Mouse (Mus musculus) ovary, postnatal 36 days (tissue): Measurements from ENCODE around the gene Mrpl54.
"Not testable (repeated sequence)": the region's sequence is repeated elsewhere in the genome, so short reads cannot be mapped to it uniquely, and the experiment has no call there.

Experiments
- DNase-seq: peaks from one replicate; pipeline ENCODE4 v3.0.0; 2022; ENCODE audit warnings: low spot score, mixed read lengths

The Mrpl54 gene

GRCm38 (mm10) chr10:81229735-81230437, 36.8 kb downstream of the Mrpl54 start:
- DNase-seq: no peak

- DNase-seq: not testable (repeated sequence)
Measured at GRCm38 (mm10) chr10:81223731-81224130, 43.0 kb downstream of the Mrpl54 start.

GRCm38 (mm10) chr10:81221402-81222015, 45.2 kb downstream of the Mrpl54 start:
- no peak for DNase-seq

- DNase-seq: peak; percentile 58
Measured at GRCm38 (mm10) chr10:81217964-81218363, 48.8 kb downstream of the Mrpl54 start.

- not testable (repeated sequence) for DNase-seq
Measured at GRCm38 (mm10) chr10:81217267-81217666, 49.5 kb downstream of the Mrpl54 start.

- no peak for DNase-seq
Measured at GRCm38 (mm10) chr10:81216810-81217209, 49.9 kb downstream of the Mrpl54 start.

- no peak for DNase-seq
Measured at GRCm38 (mm10) chr10:81216260-81216659, 50.5 kb downstream of the Mrpl54 start.
